Mouse (Mus musculus) olfactory bulb, adult 2 months (tissue): Measurements from ENCODE around the gene Foxred2.

Source experiments
- CTCF ChIP-seq: fragments of 200-500 bp; IDR thresholded peaks from 2 replicates; pipeline ENCODE4 v1.5.1; 2012; ENCODE audit warnings: low read depth, mild to moderate bottlenecking, low read length, moderate library complexity; ENCODE audit not compliant: insufficient read depth
- POLR2A ChIP-seq: fragments of 200-500 bp; IDR thresholded peaks from 2 replicates; pipeline ENCODE4 v1.6.1; 2012; ENCODE audit warnings: mild to moderate bottlenecking, low read depth, low read length, moderate library complexity; ENCODE audit not compliant: insufficient read depth

DNA sequence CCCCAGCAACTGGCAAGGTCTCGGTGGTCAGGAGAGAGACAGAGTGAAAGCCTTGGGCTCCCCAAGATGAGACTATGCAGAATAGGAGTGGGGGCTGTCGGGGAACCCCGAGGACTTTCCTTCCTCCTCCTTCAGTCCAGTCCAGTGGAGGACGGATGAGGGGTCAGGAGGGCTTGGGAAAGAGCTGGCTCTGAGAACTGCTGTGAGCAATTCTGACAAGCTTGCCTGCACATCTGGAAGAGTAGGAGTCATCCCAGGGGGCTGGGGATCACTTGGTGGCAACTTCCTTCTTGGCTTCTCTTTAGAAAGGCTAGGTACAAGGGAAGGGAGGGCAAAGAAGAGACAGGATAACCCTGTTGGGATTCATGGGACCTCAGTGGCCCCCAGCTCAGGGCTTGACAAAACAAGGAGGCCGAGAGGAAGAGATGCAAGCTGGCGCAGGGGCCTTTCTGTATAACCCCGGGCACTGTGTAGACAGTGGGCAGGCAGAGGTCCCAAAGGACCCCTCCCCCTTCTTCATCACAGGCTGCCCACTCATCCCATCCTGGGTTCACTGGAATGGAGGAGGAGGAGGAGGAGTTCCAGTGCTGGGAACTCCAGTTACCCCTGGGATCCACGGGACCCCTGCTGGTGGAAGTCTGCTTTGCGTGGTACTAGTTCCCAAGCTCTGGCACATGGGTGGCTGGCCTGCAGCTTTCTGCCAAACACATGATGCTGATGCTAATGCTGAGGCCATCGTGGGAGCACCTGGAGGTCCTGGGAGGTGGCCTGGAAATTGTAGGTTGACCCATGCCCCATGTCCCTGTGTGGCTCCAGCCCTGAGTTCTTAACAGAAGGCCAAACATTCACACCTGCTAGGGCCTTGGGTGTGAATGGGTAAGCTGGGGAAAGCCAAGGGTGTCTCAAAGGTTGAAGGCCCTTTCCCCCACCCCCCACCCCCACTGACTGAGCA is 35.7 kb downstream of the Foxred2 start:
- TF ChIP-seq POLR2A = no peak
- TF ChIP-seq CTCF = no peak
